Mouse (Mus musculus) thymus, postnatal 14 days (tissue): Measurements from ENCODE around the gene Rasd1.

ENCODE experiments used
- DNase-seq: peaks from one replicate; pipeline ENCODE4 v3.0.0; 2021

The Rasd1 gene

DNA sequence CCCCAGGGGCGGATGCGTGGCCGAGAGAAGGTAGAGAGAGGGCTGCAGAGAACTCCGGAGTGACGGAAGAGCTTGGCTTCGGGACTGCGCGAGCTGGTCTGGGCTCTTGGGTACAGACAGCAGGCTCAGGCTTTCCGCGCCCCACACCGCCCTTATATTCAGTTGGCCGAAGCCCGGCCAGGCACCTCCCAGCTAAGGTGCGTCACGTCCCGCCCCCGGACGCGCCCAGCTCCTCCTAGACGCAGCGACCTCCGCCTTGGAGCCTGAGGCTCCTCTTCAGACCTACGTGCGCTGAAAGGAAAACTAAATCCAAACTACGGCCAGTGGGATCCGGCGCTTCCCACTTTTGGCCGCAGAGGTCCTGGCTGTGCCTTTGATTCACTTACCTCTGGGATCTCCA is at the start of gene Rasd1:
Gene Rasd1 (minus strand): TSS at position 127 of the 400 bp plus-strand sequence.
- DNase-seq: peak; percentile 70

DNA sequence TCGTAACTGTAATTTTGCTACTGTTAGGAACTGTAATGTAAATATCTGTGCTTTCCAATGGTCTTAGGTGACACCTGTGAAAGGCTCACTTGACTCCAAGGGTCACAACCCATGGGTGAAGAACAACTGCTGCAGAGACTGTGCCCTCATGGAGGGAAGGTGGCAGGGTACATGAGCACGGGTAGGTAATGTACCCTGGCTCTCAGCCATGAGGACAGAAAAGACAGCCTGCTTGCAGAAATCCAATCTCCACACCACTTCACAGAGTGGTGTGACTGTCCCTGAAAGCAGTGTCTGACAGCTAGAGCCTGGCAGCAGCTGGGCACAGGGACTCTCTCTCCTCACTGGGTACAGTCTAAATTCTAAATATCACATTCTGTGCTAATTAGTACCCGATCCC is 46.8 kb upstream of the Rasd1 start:
- no peak for DNase-seq

DNA sequence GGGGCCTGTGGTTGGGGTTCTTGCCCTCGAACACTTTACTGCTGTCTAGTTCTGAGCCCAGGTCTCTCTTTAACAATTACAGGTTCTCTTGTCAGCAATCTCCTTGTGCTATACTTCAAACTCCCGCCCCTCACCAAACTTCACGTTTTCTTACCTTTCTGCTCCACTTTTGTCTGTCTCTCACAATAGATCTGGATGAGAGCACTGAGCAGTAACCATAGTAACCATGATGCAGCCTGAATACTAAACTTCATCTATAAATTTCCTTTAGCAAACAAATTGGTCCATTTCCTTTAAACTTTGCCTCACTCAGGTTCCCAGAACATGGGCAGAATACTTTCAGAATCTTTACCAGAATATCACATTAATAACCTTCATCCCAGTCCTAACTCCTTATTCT is 44.7 kb upstream of the Rasd1 start:
- DNase-seq: no peak

DNA sequence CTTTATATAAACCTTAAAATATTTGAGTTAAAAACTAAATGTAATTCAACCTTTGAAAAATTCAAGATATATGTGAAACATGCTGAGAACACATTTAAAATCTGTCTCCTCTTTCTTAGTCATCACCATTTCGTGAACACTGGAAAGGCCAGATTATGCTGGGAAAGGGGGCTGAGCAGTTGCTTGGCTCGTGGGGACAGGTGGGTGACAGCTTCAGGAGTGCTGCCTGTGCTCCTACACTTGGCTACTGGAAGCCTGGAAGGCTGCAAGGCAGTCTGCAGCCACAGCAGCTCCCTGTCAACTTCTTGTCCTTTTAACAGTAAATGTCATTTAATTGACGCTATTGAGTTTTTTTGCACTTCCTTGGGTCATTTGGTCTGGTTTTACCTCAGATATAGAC is 41.1 kb upstream of the Rasd1 start:
- no peak for DNase-seq

DNA sequence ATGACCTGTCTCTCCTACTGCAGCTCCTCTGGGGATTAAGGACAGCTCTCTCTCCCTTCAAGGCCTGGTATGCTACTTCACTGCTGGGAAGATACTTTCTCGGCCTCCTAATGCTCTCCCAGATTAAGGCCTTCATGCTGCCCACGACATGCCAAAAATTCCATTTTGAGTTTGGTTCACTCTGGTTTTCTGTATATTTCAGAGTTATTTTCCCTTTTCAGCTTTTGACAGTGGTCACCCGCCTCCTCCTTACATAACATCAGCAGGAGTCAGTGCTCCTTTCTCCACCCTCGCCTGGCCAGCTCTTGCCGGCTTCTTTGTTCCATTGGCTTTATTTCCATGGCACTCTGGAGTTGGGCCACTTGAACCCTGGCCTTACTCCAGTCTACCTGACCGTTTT is 40.0 kb upstream of the Rasd1 start:
- DNase-seq: no peak

DNA sequence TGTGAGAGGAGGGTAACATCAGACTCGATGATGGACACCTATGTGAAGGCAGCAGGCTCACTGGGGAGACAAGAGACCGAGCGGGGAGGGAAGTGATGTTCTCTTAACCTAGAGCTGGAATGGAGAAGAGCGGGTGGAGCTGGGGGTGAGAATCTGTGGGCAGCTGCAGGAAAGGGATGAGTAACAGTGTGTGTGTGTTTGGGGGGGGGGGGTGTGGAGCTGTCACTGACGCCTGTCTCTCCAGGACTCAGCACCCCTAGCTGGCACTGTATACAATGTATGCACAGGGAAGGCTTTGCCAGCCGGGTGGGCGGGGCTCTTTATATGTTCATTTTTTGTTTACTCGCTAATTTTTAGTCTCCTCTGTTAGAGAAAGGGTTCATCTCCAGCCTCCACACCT is 39.1 kb upstream of the Rasd1 start:
- DNase-seq: no peak

DNA sequence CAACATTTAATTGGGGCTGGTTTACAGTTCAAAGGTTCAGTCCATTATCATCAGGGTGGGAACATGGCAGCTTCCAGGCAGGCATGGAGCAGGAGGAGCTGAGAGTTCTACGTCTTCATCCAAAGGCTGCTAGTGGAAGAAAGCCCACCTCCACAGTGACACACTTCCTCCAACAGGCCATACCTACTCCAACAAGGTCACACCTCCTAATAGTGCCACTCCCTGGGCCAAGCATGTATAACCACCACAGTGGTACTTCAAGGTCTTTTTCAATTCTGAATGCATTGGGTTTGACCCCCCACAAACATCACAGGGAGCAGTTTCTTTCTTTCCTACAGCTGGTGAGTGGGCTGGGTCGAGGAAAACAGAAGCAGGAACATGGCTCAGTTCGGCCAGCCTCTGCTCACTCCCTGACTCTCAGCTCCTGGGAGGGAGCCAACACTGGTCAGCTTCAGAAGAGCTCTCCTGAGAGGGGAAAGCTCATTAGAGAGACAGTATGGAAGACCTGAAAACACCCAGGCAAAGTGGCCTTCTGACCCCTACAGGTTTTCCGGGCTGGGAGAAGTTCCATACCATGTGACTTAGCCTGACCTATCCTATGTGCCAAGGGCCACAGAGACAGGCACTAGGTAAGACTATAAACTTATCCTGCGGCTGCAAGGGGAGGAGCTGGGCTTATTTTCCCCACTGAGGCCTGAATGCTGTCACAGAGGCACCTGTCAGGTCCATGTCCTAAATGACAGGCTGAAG is 36.7 kb upstream of the Rasd1 start:
- DNase-seq: no peak

DNA sequence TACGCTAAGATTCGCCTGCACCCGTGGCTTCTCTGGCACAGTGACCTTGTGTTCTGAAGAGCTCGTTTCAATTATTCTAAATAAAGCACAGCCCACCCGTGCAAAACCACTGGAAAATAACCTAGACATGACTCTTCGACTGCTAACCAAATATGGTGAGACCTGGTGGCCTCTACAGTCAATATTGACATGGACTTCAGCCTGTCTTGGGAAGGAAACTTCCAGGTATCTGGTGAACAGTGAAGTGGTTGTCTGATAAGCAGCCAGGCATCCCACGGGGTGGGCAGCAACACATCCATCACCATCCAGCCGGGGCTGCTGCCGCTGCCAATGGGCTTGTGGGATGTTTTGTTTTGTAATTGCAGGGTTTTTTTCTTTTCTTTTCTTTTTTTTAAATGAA is 29.6 kb upstream of the Rasd1 start:
- DNase-seq: no peak

DNA sequence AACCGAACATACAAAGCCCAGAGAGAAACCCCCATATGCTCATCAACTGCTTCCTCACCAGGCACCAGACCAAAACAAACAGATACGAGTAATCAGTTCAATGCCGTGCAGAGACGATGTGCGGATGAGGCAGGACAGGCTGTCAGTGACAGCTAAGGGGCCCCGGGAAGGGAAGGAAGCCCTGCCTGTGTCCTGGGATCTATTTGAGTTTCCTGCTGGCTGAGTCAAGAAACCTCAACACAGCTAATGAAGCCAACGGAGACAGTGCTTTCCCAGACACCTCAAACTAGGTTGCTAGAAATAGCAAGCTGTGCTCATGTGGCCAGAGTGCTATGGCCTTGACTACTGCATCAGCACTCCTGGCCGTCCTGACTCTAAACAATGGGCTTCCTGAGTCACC is 26.6 kb upstream of the Rasd1 start:
- no peak for DNase-seq

DNA sequence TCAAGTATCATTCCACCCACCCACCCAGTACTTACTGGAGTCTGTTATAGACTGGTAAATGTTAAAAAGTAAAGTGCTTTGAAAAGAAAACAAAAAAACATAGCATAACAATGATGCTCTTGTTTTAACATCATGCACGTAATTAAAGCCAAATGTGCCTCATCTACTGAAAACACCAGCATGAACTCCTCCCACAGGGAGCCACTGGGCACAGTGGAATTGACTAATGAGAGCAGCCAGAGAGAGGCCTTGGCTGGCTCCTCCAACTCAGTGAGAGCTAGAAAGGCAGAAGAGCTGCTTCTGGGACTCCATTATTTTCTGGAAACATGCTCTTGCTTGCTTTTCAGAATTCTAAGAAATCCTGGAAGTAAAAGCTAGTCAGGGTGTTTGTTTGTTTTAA is 24.7 kb upstream of the Rasd1 start:
- no peak for DNase-seq

DNA sequence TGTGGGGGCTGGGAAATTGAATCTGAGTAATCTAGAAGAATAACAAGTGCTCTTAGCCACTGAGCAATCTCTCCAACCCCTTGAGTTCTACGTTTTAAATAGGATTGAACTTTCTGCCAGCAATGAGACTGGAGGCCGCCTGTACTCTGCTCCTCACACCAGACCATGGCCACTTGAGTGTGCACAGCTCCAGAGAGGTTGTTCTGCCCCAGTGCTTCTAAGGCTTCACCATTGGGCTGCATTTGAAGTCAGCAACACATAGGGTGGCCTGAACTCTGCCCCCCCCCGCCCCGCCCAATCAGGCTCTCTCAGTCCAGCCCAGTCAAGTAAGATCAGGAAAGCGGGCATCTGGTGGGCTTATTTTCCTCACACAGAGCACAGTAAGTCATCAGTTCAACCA is 13.1 kb upstream of the Rasd1 start:
- no peak for DNase-seq

DNA sequence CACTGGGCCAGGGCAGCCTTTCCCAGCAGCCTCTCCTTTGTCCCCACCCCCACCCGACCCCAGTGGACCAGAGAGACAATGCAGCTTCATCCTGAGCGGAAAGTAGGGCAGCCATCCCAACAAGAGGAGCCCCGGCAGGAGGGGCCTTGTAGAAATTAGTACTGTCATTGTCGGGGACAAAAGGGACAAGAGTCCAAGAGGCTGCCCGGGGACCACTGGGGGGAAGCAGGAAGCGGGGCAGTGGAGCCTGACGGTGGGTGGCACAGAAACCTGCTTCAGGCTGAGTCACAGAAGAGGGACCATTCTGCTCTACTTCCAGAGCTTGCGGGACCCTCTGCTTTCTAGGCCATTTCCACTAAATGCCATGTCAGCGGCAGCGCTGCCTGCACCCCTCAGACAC is 10.5 kb upstream of the Rasd1 start:
- DNase-seq: no peak

DNA sequence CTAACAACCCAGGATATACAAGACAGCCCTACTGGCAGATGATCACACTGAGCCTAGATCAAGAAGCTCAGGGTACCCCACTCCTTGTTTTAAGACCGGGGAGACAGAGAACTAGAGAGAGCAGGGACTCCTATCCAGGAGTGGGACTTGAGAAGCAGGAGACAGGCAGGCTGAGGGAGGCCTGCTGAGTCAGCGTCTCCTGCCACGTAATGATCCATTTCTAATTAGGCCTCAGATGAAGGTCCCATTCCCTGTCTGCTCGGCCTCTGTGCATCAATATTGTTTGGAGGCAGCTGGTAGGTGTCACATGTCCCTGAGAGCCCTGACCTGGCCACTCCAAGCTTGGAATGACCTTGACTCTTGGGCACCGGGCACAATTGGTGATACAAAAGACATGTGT is 8.6 kb upstream of the Rasd1 start:
- no peak for DNase-seq

DNA sequence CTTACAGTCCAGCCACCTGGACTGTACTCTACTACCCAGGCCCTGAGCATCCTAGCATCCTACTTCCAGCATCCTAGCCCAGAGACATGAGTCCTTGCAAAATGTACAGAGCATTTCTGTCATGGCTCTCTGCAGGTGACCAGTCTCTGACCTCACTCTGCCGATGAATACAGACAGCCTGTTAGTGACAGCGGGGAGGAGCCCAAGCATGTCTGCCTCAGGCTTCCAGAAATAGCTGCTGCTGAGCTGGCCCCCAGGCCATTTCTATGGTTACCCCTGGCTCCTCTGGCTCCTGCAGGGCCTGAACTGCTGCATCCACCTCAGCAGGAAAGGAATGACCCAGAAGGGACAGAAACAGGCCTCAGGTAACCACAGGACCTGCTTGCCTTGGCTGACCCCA is 6.9 kb upstream of the Rasd1 start:
- no peak for DNase-seq

DNA sequence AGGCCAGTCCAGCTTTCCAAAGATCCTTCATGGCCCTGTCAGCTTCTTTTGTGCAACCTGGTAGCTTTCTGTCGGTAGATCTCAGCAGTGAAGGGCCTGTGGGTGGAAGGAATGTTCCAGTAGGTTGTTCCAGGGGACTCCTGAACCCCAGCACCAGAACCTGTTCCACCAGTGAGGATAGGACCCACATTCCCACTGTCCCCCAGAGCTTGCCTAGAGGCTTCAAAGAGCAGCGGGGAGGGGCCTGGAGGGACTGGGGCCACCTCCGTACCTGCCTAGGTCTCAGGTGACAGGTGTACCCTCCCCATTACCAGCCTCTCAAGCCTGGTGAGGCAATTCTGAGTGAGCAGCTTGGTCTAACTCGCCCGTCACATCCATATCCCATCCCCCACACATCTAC is 6.0 kb upstream of the Rasd1 start:
- DNase-seq: no peak

DNA sequence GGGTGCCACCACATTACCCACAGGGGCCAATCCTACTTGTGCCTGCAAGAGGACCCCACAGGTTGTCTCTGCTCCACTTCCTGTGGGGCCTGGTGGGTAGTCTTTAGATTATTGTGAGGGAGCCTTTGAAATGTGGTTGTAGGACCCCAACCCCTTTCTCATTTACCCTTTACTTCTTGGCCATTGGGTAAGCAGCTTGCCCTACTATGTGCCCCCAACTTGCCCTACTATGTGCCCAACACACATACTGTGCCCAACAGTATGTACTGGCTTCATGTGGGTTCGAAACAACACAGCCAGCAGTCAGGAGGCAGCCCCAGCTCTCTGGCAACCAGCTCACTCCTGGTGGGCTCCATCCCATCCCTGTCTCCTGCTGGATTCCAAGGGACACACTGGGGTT is 3.0 kb upstream of the Rasd1 start:
- no peak for DNase-seq

DNA sequence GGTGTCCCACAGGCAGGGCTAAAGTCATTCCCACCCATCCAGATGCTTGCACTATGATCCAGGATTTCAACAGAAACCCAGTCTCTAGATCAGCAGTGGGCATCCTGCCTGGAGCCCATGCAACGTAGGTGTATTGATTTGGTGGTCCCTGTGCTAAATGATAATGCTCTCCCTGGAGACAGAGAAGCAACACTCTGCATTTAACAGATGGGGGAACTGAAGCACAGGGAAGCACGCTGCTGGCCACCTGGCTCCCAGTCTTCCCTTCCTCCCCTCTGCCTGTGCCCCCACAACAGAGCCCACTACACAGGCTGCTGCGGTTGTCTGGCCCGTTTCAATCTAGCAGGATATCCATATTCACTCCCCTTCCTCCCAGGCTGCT is 1.3 kb upstream of the Rasd1 start:
- no peak for DNase-seq

DNA sequence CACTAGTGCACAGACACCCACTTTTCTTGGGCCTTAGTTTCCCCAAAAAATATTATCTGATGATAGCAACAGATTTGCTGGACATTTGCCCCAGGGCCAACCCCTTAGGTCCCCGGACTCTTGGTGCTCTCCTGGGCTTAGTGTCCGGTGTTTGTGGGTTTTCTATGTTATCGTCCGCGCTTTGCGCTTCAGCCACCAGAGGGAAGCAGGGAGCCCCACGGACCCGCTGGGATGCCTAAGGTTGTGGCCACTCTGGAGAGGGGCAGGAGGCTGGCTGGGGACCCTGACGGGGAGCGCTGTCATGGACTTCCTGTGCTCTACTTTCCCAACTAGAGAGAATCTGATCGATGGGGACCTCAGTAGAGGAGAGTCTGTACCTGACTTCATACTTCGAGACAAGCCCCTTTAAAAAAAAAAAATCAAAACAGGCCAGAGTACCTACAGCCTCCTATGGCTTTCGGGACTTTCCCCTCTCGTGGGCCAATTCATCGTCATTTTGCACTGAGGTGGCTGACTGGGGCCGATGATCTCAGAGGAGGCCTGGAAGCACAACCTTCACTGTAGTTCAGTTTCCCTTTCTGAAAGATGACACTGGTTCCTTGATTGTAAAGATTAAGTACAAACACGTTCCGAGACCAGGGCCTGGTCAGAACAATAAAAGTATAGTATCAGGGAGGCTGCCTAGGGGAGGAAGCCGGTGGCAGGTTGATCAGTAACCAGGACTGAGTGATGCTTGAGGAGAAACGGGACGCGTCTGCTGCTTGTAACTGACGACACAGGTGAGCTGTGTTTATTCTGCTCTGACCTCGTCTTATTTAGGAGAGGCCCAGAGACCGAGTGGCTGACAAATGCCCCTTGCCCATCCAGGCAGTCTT is 720 bp upstream of the Rasd1 start:
- peak; percentile 68 for DNase-seq

DNA sequence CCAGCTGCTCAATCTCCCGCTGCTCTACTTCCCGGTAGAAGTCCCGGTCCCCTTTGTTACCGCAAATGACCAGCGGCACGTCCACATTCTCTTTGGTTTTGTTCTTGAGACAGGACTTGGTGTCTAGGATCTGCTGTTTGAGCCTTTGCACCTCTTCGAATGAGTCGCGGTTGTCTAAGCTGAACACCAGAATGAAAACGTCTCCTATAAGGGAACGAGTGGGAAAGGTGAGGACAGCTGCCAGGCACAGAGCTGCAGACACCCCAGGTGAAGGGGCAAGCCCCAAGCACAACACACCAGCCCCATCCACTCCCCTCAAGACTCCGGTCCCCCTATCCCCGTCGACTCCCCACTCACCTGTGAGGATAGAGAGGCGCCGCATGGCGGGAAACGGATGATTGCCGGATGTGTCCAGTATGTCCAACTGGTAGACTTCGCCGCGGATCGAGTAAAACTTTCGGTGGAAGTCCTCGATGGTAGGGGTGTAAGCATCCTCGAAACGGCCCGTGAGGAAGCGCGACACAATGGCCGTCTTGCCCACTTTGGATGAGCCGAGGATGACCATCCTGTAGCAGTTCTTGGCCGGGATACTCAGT is 483 bp downstream of the Rasd1 start:
- peak; percentile 29 for DNase-seq

DNA sequence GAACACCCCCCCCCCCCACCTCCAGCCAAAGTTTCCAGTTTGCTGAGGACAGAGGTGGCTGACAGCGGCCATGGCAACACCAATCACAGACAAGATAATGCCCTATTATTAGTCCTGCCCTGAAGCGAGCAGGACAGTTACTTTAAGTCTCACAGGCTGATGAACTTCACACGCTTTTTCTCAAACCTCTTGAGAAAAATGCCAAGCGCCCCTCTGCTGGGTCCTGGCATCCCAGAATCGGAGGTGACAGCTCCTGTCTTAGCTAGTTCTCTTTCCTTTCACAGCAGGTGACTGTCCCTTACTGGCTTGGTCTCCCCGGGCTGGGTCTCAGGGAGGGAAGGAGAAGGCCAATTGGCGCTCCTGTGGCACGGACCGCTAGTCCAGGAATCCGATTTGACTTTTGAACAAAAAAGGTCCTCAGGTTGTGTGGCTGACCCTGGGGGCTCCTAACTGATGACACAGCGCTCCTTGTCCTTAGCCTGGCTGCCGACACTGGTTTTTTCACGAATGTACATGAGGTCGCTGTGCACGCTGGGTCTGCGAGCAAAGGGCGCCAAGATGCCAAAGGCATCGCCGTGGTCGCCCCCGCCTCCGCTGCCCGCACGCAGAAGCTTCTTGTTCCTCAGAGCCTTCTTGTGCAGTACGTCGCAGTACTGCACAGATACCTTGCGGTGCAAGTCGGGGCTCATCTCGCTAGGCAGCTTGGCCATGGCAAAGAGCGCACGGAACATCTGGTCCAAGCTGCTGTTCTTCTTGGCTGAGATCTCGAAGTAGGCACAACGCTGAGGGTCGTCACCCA is 1.2 kb downstream of the Rasd1 start:
- peak; percentile 18 for DNase-seq

DNA sequence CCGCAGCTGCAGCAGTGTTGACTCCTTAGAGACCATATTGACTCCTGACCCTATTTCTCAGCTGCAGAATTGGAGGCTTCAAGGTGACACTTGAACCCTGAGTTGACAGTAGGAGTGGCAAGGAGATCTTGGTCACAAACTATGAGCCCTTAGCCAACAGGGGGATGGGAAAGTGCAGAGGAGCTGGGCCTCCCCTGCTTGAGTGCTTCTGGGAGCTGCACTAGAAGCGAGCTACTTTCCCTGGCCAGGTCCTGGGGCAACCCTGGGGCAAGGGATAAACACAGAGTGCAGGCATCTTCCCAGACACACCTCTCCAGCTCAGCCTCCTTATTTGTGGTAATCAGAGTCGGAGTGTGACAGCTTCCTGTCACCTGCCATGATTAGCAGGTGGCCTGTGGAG is 2.2 kb downstream of the Rasd1 start:
- no peak for DNase-seq

DNA sequence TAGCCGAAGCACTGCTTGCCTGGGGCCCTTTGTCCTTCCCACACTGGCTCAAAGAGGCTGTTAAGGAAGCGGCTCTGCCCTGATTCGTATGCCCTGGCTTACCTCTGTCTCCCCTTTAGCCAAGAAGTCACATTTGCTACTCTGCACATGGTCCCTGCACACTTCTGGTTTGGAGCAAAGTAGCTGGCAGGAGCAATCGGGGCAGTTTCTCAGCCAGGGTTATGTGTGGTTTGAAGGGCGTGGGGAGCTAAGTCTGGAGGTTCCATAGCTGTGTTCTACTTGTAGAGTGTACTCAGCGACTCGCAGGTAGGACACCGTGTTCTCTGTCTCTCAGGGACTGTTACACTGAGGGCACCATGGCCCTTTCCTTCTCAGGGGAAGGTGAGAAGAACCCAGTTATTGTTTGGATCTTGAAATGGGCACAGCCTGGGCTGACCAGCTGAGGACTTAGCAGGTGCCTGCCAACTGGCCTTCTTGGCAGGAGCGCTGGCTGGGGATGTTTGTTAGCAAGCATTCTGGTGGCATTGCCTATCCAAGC is 3.3 kb downstream of the Rasd1 start:
- DNase-seq: no peak
